Mouse (Mus musculus): ENCODE results near the gene Zkscan6. TPM values are rescaled to one million over a fixed set of nuclear protein-coding genes. Genes with fewer than 3 reads are reported as not detected.

The Zkscan6 gene
- total RNA-seq, 2 experiments from 2014 or later, result 10.8 to 12.9 TPM

GRCm38 (mm10) chr11:65812088-65812487 is 5.1 kb downstream of the Zkscan6 start:
- DNase-seq, result no peak

GRCm38 (mm10) chr11:65814381-65814780 is 7.4 kb downstream of the Zkscan6 start:
- DNase-seq, result no peak

- DNase-seq, result no peak
Measured at GRCm38 (mm10) chr11:65816237-65816636, 9.3 kb downstream of the Zkscan6 start.

- no peak for DNase-seq
Measured at GRCm38 (mm10) chr11:65818193-65818592, 11.2 kb downstream of the Zkscan6 start.

GRCm38 (mm10) chr11:65820280-65820679 is 13.3 kb downstream of the Zkscan6 start:
- no peak for DNase-seq

GRCm38 (mm10) chr11:65820877-65821276 is 13.9 kb downstream of the Zkscan6 start:
- peak; percentile 76 for DNase-seq

- peak; percentile 43 for DNase-seq
Measured at GRCm38 (mm10) chr11:65824556-65824955, 17.6 kb downstream of the Zkscan6 start.

- DNase-seq, result peak; percentile 36
Measured at GRCm38 (mm10) chr11:65838999-65839398, 32.0 kb downstream of the Zkscan6 start.

GRCm38 (mm10) chr11:65846446-65846845 is 39.5 kb downstream of the Zkscan6 start:
- no peak for DNase-seq

GRCm38 (mm10) chr11:65852066-65852465 is 45.1 kb downstream of the Zkscan6 start:
- DNase-seq, result peak; percentile 38

GRCm38 (mm10) chr11:65861476-65861875 is 54.5 kb downstream of the Zkscan6 start:
- DNase-seq, result no peak

GRCm38 (mm10) chr11:65877146-65877775 is 70.3 kb downstream of the Zkscan6 start:
- DNase-seq, result no peak

Other genes starting within 250 kb of the Zkscan6 start
- 10 to 100 TPM; 42.7 to 46.4 TPM for gene Map2k4, start 18.9 kb upstream of the Zkscan6 start, total RNA-seq (2021)